Mouse (Mus musculus): ENCODE measurements at regions not wholly inside any gene's neighbourhood (a gene's known extent, or its start where the extent isn't known, plus 50 kb on each side); places are given as distances from the start of the nearest gene placed in this dataset.

GRCm38 (mm10) chr1:150241153-150241552 is 78.1 kb upstream of the Pdc start:
- H3K27ac ChIP-seq: no peak overlapping the region
- H3K36me3 ChIP-seq: no peaks in the 10 kb centered on the region
- ATAC-seq: no peak
- H3K4me2 ChIP-seq (replicated peaks): no peak overlapping the region
- no peak overlapping the region for H3K4me3 ChIP-seq (replicated peaks)
- no peaks in the 10 kb centered on the region for H3K9me3 ChIP-seq
- H3K27me3 ChIP-seq (replicated peaks): no peaks in the 10 kb centered on the region
- 88% methylated on average over 4 of the region's 4 CpGs for WGBS
- no peak overlapping the region for H3K9ac ChIP-seq
- no peaks in the 10 kb centered on the region for H3K4me1 ChIP-seq (replicated peaks)

GRCm38 (mm10) chr1:150242108-150242507 is 77.1 kb upstream of the Pdc start:
- Histone ChIP-seq H3K27me3 (replicated peaks) (no peaks in the 10 kb centered on the region), H3K27ac (no peak overlapping the region), H3K4me2 (replicated peaks) (no peak overlapping the region), H3K9me3 (no peaks in the 10 kb centered on the region), H3K4me1 (replicated peaks) (no peaks in the 10 kb centered on the region), H3K9ac (no peak overlapping the region), H3K4me3 (replicated peaks) (no peak overlapping the region), H3K36me3 (no peaks in the 10 kb centered on the region)
- no peak for ATAC-seq

GRCm38 (mm10) chr1:150244916-150245315 is 74.3 kb upstream of the Pdc start:
- no peak overlapping the region for H3K4me3 ChIP-seq (replicated peaks)
- H3K36me3 ChIP-seq: no peaks in the 10 kb centered on the region
- ATAC-seq: no peak
- no peak overlapping the region for H3K9ac ChIP-seq
- H3K27ac ChIP-seq: no peak overlapping the region
- no peaks in the 10 kb centered on the region for H3K4me1 ChIP-seq (replicated peaks)
- WGBS: 24% methylated on average over 3 of the region's 3 CpGs
- H3K4me2 ChIP-seq (replicated peaks): no peak overlapping the region
- no peaks in the 10 kb centered on the region for H3K9me3 ChIP-seq
- H3K27me3 ChIP-seq (replicated peaks): no peaks in the 10 kb centered on the region

- H3K9me3 ChIP-seq: no peaks in the 10 kb centered on the region
- no peak overlapping the region for H3K27ac ChIP-seq
- H3K9ac ChIP-seq: no peak overlapping the region
- no peaks in the 10 kb centered on the region for H3K4me1 ChIP-seq (replicated peaks)
- H3K36me3 ChIP-seq: no peaks in the 10 kb centered on the region
- H3K4me2 ChIP-seq (replicated peaks): no peak overlapping the region
- 71% methylated on average over 1 of the region's 1 CpGs for WGBS
- H3K4me3 ChIP-seq (replicated peaks): no peak overlapping the region
- no peak for ATAC-seq
- H3K27me3 ChIP-seq (replicated peaks): no peaks in the 10 kb centered on the region
Observed at GRCm38 (mm10) chr1:150251422-150251821, 67.8 kb upstream of the Pdc start.

GRCm38 (mm10) chr1:150251876-150252275 is 67.3 kb upstream of the Pdc start:
- no peak overlapping the region for H3K9ac ChIP-seq
- no peaks in the 10 kb centered on the region for H3K9me3 ChIP-seq
- H3K27me3 ChIP-seq (replicated peaks): no peaks in the 10 kb centered on the region
- no peak overlapping the region for H3K4me2 ChIP-seq (replicated peaks)
- ATAC-seq: no peak
- H3K36me3 ChIP-seq: no peaks in the 10 kb centered on the region
- H3K4me3 ChIP-seq (replicated peaks): no peak overlapping the region
- H3K27ac ChIP-seq: no peak overlapping the region
- WGBS: 82% methylated on average over 3 of the region's 3 CpGs
- no peaks in the 10 kb centered on the region for H3K4me1 ChIP-seq (replicated peaks)

- no peak overlapping the region for H3K4me3 ChIP-seq (replicated peaks)
- WGBS: 60% methylated on average over 4 of the region's 4 CpGs
- no peaks in the 10 kb centered on the region for H3K36me3 ChIP-seq
- H3K9ac ChIP-seq: no peak overlapping the region
- no peak overlapping the region for H3K4me2 ChIP-seq (replicated peaks)
- H3K9me3 ChIP-seq: no peaks in the 10 kb centered on the region
- H3K27ac ChIP-seq: no peak overlapping the region
- ATAC-seq: no peak
- H3K27me3 ChIP-seq (replicated peaks): no peaks in the 10 kb centered on the region
- no peaks in the 10 kb centered on the region for H3K4me1 ChIP-seq (replicated peaks)
Observed at GRCm38 (mm10) chr1:150257596-150257995, 61.6 kb upstream of the Pdc start.

GRCm38 (mm10) chr1:150260355-150260754 is 58.9 kb upstream of the Pdc start:
- no peak overlapping the region for H3K4me2 ChIP-seq (replicated peaks)
- H3K27me3 ChIP-seq (replicated peaks): no peaks in the 10 kb centered on the region
- ATAC-seq: no peak
- H3K4me3 ChIP-seq (replicated peaks): no peak overlapping the region
- no peak overlapping the region for H3K9ac ChIP-seq
- H3K4me1 ChIP-seq (replicated peaks): no peaks in the 10 kb centered on the region
- WGBS: 83% methylated on average over 1 of the region's 1 CpGs
- H3K9me3 ChIP-seq: no peaks in the 10 kb centered on the region
- H3K27ac ChIP-seq: no peak overlapping the region
- H3K36me3 ChIP-seq: no peaks in the 10 kb centered on the region

- Histone ChIP-seq H3K36me3 (no peaks in the 10 kb centered on the region), H3K27me3 (replicated peaks) (no peaks in the 10 kb centered on the region), H3K9ac (no peak overlapping the region), H3K27ac (no peak overlapping the region), H3K9me3 (no peaks in the 10 kb centered on the region), H3K4me1 (replicated peaks) (no peaks in the 10 kb centered on the region), H3K4me2 (replicated peaks) (no peak overlapping the region), H3K4me3 (replicated peaks) (no peak overlapping the region)
- peak; percentile 56; the same call in 1 of the 2 replicates for ATAC-seq
- 44% methylated on average over 3 of the region's 3 CpGs for WGBS
Observed at GRCm38 (mm10) chr1:150266502-150266901, 52.7 kb upstream of the Pdc start.

GRCm38 (mm10) chr1:150267003-150267402 is 52.2 kb upstream of the Pdc start:
- ATAC-seq: no peak
- Histone ChIP-seq H3K36me3 (no peaks in the 10 kb centered on the region), H3K9ac (no peak overlapping the region), H3K4me1 (replicated peaks) (no peaks in the 10 kb centered on the region), H3K27me3 (replicated peaks) (no peaks in the 10 kb centered on the region), H3K9me3 (no peaks in the 10 kb centered on the region), H3K4me3 (replicated peaks) (no peak overlapping the region), H3K4me2 (replicated peaks) (no peak overlapping the region), H3K27ac (no peak overlapping the region)
- WGBS: 79% methylated on average over 3 of the region's 3 CpGs

All from intestine, embryonic 15.5 days (tissue).